Mouse (Mus musculus) frontal cortex, postnatal 14 days (tissue): ENCODE measurements around the gene Pin4.

ENCODE experiments used
- DNase-seq, 2 experiments: peaks; one replicate each; pipeline ENCODE4 v3.0.0; 2022; ENCODE audit warnings: low spot score in 2 of 2

Gene Pin4

GRCm38 (mm10) chrX:102156618-102157422 is 37.6 kb downstream of the Pin4 start, which contains the start of gene Ercc6l:
TSS of gene Ercc6l (minus strand) at chrX:102157091.
- DNase-seq, result peak; percentile 78 to 81

- DNase-seq, result no peak
These were observed 38.2 kb downstream of the Pin4 start for GRCm38 (mm10) chrX:102157423-102157791.

- DNase-seq, result no peak
These were observed 40.5 kb downstream of the Pin4 start for GRCm38 (mm10) chrX:102159778-102160177.

GRCm38 (mm10) chrX:102160528-102160927 is 41.3 kb downstream of the Pin4 start:
- no peak for DNase-seq

- no peak for DNase-seq
These were observed 43.8 kb downstream of the Pin4 start for GRCm38 (mm10) chrX:102163096-102163495.

- no peak for DNase-seq
These were observed 44.3 kb downstream of the Pin4 start for GRCm38 (mm10) chrX:102163529-102163928.

- DNase-seq, result no peak
These were observed 47.3 kb downstream of the Pin4 start for GRCm38 (mm10) chrX:102166521-102166920.

GRCm38 (mm10) chrX:102166986-102167385 is 47.7 kb downstream of the Pin4 start:
- no peak for DNase-seq

- no peak for DNase-seq
These were observed 50.5 kb downstream of the Pin4 start for GRCm38 (mm10) chrX:102169724-102170123.

- no peak for DNase-seq
These were observed 50.9 kb downstream of the Pin4 start for GRCm38 (mm10) chrX:102170135-102170534.

GRCm38 (mm10) chrX:102170900-102171299 is 51.7 kb downstream of the Pin4 start:
- no peak for DNase-seq

GRCm38 (mm10) chrX:102175538-102176287 is 56.5 kb downstream of the Pin4 start:
- no peak for DNase-seq
